Mouse (Mus musculus): ENCODE data around the gene Satb2.

DNA sequence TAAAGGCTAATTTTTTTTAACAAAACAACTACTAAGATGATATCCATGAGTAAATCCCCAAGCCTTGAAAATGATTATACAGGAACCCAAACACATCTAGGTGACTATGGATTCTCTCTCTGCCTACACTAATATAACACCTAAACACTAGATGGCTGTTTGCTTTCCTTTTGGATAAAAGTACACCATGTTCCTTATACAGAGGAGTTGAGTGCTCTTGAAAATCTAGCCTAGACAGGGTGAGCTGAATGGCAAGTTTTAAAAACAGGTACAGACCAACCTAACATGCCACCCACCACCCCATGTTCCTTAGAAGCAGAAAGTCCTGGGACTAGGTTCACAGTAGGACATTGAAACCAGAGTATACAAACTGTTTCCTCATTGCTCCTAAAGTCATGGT, 90.9 kb downstream of the Satb2 start:
- TF ChIP-seq MYOG (IDR thresholded peaks at IDR 0.05; ENCODE audit: control insufficient read depth in 1 of 3, insufficient read depth in 1 of 3, insufficient read length in 2 of 3, low read depth in 2 of 3) (no peak), CEBPB (IDR thresholded peaks at IDR 0.05; ENCODE audit: insufficient read depth, poor library complexity, severe bottlenecking) (no peak), E2F4 (IDR thresholded peaks at IDR 0.05; ENCODE audit: insufficient read depth) (no peak), USF1 (IDR thresholded peaks at IDR 0.05; ENCODE audit: low read depth) (no peak), POLR2A (IDR thresholded peaks at IDR 0.05; ENCODE audit: insufficient read length, low read depth) (no peak), MYOD1 (IDR thresholded peaks at IDR 0.05; ENCODE audit: control insufficient read depth in 1 of 3, insufficient read length in 2 of 3, low read depth in 2 of 3) (no peak), TCF12 (IDR thresholded peaks at IDR 0.05; ENCODE audit: insufficient read depth, poor library complexity, severe bottlenecking) (no peak), MAX (IDR thresholded peaks at IDR 0.05; ENCODE audit: low read depth) (no peak), SRF (IDR thresholded peaks at IDR 0.05; ENCODE audit: control insufficient read depth, insufficient read length, low read depth) (no peak)
